Mouse (Mus musculus): Measurements from ENCODE around the gene Dlx1.

Gene Dlx1

GRCm38 (mm10) chr2:71528714-71529510 lies 999 bp downstream of the Dlx1 start:
- no peak for DNase-seq (ENCODE audit: low spot score in 2 of 2)

DNA sequence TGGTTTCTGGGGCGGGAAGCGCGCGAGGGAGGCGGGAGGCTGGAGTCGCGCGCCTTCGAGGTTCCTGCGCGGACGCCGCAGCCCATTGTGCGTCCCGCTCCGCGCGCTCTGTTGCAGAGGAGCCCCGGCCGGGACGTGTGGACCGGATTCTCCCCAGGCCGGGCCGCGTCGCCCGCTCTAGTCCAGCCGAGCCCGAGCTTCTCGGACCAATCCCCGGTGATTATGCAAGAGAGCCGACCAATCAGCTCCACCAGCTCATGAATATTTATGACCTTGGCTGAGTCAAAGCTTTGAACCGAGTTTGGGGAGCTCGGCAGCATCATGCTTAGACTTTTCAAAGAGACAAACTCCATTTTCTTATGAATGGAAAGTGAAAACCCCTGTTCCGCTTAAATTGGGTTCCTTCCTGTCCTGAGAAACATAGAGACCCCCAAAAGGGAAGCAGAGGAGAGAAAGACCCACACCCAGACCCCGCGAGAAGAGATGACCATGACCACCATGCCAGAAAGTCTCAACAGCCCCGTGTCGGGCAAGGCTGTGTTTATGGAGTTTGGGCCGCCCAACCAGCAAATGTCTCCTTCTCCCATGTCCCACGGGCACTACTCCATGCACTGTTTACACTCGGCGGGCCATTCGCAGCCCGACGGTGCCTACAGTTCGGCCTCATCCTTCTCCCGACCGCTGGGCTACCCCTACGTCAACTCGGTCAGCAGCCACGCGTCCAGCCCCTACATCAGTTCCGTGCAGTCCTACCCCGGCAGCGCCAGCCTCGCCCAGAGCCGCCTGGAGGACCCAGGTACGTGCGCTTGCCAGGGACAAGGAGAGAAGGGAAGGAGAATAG lies 1.8 kb downstream of the Dlx1 start:
- peak; percentile 46 to 58 for DNase-seq (ENCODE audit: low spot score in 2 of 2)

GRCm38 (mm10) chr2:71530391-71531123 lies 2.6 kb downstream of the Dlx1 start:
- no peak for DNase-seq (ENCODE audit: low spot score in 2 of 2)

DNA sequence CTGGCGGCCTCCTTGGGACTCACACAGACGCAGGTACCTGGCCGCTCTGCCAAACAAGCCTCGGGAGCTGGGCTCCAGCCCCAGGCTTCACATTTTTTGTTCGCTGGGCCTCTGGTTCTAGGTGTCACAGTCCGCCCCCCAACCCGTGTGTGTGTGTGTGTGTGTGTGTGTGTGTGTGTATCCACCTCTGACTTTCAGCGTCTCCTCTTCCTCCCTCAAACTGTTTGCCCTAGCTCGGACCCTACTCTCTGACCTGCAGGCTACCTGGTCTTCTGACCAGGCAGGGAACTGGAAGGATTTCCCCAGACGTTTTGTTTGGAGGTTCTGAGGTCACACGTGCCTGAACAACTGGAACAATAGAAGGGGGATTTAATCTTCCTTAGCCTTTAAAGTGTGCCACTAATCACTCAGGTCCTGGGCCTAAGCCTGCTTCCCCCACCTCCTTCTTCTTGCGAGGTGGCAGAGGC lies 3.2 kb downstream of the Dlx1 start:
- no peak for DNase-seq (ENCODE audit: low spot score in 2 of 2)

DNA sequence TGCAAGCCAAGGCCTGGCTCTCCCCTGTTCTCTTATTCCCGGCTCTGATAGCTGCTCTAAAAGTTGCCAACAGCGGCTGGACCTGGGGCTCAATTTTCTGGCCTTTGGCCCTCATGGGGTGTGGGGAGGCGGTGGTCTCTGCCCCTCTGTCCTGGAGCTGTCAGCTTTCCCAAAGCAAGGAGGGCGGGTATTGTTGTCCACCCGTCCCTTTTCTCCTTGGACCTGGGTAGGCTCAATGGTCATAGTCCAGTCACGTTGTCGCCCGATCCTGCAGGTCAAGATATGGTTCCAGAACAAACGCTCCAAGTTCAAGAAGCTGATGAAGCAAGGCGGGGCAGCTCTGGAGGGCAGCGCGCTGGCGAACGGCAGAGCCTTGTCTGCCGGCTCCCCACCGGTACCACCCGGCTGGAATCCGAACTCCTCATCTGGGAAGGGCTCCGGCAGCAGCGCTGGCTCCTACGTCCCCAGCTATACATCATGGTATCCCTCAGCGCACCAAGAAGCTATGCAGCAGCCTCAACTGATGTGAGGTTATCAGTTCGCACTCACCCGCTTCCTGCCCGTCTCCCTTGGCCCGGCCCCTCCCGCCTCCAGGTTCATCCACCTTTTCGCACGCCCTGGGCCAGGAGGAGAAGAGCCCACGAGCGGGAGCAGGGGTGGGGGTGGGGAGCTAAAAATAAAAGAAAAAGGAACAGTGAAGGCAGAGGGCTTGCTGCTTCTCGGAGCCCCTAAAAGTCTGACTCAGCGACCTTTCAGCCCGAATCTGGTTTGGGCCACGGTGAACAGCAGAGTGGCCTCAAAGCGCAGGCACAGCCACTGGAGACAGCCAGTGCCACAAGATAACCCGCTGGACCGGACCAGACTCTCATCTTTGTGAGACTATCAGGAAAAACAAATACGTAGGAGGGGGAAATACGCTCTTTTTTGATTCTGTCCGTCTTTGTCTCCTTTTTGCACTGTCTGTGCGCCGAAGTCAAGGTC lies 4.4 kb downstream of the Dlx1 start:
- no peak for DNase-seq (ENCODE audit: low spot score in 2 of 2)

- DNase-seq (ENCODE audit: low spot score in 2 of 2): no peak
Observed at GRCm38 (mm10) chr2:71533094-71533493, 5.2 kb downstream of the Dlx1 start.

GRCm38 (mm10) chr2:71534242-71535052 lies 6.5 kb downstream of the Dlx1 start:
- DNase-seq (ENCODE audit: low spot score in 2 of 2): no peak

- no peak for DNase-seq (ENCODE audit: low spot score in 2 of 2)
Observed at GRCm38 (mm10) chr2:71540611-71541417, 12.9 kb downstream of the Dlx1 start.

- DNase-seq (ENCODE audit: low spot score in 2 of 2): no peak
Observed at GRCm38 (mm10) chr2:71541418-71542226, 13.7 kb downstream of the Dlx1 start.

DNA sequence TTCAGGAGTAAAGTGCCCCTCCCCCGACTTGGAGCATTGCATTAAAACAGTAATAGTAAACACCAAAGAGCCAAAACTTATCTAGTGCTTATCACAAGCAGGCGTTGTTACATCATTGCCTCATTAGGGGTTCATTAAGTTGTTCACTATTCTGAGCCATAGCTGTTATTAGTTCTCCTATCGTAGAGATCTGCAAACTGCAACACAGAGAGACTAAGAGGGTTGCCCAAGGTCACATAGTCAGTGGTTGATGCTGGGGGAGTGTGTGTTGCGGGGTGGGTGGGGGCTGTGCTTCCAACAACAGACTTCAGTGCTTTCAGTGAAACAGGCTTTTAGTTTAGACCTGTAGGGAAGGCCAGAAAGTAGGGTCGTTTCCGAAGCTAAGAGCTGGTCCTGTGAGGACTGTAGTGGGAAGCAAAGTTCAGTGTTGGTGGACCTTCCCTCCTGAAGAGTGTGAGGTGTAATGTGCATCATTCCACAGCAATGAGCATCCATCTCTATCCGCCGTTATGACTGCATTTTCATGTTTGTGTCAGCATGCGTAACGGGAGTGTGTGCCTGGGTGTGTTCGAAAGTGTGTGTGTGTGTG lies 14.4 kb downstream of the Dlx1 start:
- no peak for DNase-seq (ENCODE audit: low spot score in 2 of 2)

GRCm38 (mm10) chr2:71542816-71543301 lies 14.9 kb downstream of the Dlx1 start:
- DNase-seq (ENCODE audit: low spot score in 2 of 2): no peak

- no peak for DNase-seq (ENCODE audit: low spot score in 2 of 2)
Observed at GRCm38 (mm10) chr2:71543531-71543930, 15.6 kb downstream of the Dlx1 start.

GRCm38 (mm10) chr2:71543948-71544347 lies 16.0 kb downstream of the Dlx1 start:
- DNase-seq (ENCODE audit: low spot score in 2 of 2): no peak

- no peak for DNase-seq (ENCODE audit: low spot score in 2 of 2)
Observed at GRCm38 (mm10) chr2:71544391-71545285, 16.7 kb downstream of the Dlx1 start.

DNA sequence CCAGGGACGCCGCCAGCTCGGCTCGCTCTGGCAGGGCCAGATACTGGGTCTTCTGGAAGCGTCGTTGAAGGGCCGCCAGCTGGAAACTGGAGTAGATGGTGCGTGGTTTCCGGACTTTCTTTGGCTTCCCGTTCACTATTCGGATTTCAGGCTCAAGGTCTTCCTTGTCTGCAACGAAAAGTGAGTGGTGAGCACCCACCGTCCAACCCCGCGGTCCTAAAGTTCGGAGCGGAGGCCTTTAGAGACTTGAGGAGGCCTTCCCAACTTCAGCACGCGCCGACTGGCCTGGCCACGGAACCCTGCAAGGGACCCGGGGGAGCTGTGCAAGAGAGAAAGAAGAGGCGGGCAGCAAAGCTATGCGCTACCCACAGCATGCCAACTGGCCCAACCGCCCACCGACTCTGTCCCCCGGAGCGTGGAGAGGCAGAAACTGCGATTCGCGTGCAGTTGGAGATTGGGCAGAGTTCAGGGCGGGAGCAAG lies 17.5 kb downstream of the Dlx1 start:
- DNase-seq (ENCODE audit: low spot score in 2 of 2): no peak

GRCm38 (mm10) chr2:71545882-71546639 lies 18.1 kb downstream of the Dlx1 start:
- no peak for DNase-seq (ENCODE audit: low spot score in 2 of 2)
